In genomic region chr13:112854402-112854801, GRCm38 (mm10) we compare ENCODE assay signal across 16 mouse cellular contexts. TPM values are rescaled to one million over a fixed set of nuclear protein-coding genes. Genes with fewer than 3 reads are reported as not detected.
A peak's percentile ranks its signal among the peaks of the same experiment; 100 is the strongest.
DNase-seq lines count a peak whose midpoint lies in the region; ATAC-seq and TF ChIP-seq lines count a peak whose summit lies in the region.
"Had no signal": no experiment of that assay in that cellular context is flagged by ENCODE, and none has a peak within 500 bp of the region (broad histone marks: within the 10 kb centered on the region; RNA-seq: fewer than 3 reads in every experiment).

No protein-coding gene starts in this region.

- WGBS in hindbrain, postnatal 0 days: 61% methylated on average over 6 of the region's 6 CpGs
- 60% methylated on average over 6 of the region's 6 CpGs for WGBS in hindbrain, embryonic 12.5 days
- WGBS in midbrain, postnatal 0 days: 75% methylated on average over 6 of the region's 6 CpGs
- WGBS in midbrain, embryonic 10.5 days: 66% methylated on average over 6 of the region's 6 CpGs
- WGBS in stomach, postnatal 0 days: 71% methylated on average over 6 of the region's 6 CpGs

- H3K4me3 ChIP-seq in hindbrain, postnatal 0 days (ENCODE audit: low read length): no peak overlapping the region
- no peak overlapping the region for H3K4me3 ChIP-seq in hindbrain, embryonic 12.5 days
- H3K4me3 ChIP-seq in midbrain, postnatal 0 days (ENCODE audit: low read depth, low read length): no peak overlapping the region
- no peak overlapping the region for H3K4me3 ChIP-seq in midbrain, embryonic 10.5 days
- no peak overlapping the region for H3K4me3 ChIP-seq in stomach, postnatal 0 days (ENCODE audit: low read depth, low read length)
- H3K4me3 ChIP-seq: embryonic facial prominence, embryonic 13.5 days; left cerebral cortex, adult 2 months; limb, embryonic 13.5 days; lung, embryonic 15.5 days; megakaryocyte, embryonic 14.5 days; stomach, embryonic 15.5 days had no signal

- no peaks in the 10 kb centered on the region; the same call in 1 of the 2 replicates for H3K4me1 ChIP-seq in hindbrain, postnatal 0 days (ENCODE audit: insufficient read depth, low read length)
- H3K4me1 ChIP-seq in hindbrain, embryonic 12.5 days: peaks cover 3% of the 10 kb centered on the region; the same call in 1 of the 2 replicates
- no peaks in the 10 kb centered on the region for H3K4me1 ChIP-seq in midbrain, postnatal 0 days (ENCODE audit: insufficient read depth, low read length)
- peaks cover 17% of the 10 kb centered on the region for H3K4me1 ChIP-seq in midbrain, embryonic 10.5 days
- H3K4me1 ChIP-seq in stomach, postnatal 0 days (replicated peaks; ENCODE audit: control insufficient read depth, insufficient read depth): no peaks in the 10 kb centered on the region
- H3K4me1 ChIP-seq: embryonic facial prominence, embryonic 13.5 days; limb, embryonic 13.5 days; lung, embryonic 15.5 days; stomach, embryonic 15.5 days had no signal

- 0 out of 2 replicates have a peak, but pooled peaks have one; percentile 32 for TF ChIP-seq CTCF in hindbrain, postnatal 0 days (IDR thresholded peaks at IDR 0.05; ENCODE audit: low read depth)
- TF ChIP-seq CTCF in midbrain, postnatal 0 days (IDR thresholded peaks at IDR 0.05): peak; percentile 12; the same call in 1 of the 2 replicates
- peak; percentile 48 for TF ChIP-seq CTCF in stomach, postnatal 0 days (IDR thresholded peaks at IDR 0.05; ENCODE audit: low read depth)

- H3K27ac ChIP-seq in hindbrain, postnatal 0 days: no peak overlapping the region
- H3K27ac ChIP-seq in hindbrain, embryonic 12.5 days: no peak overlapping the region
- H3K27ac ChIP-seq in midbrain, postnatal 0 days (ENCODE audit: low read depth, low read length): no peak overlapping the region
- no peak overlapping the region for H3K27ac ChIP-seq in midbrain, embryonic 10.5 days (replicated peaks)
- no peak overlapping the region for H3K27ac ChIP-seq in stomach, postnatal 0 days (replicated peaks)
- H3K27ac ChIP-seq: embryonic facial prominence, embryonic 13.5 days; left cerebral cortex, adult 2 months; limb, embryonic 13.5 days; lung, embryonic 15.5 days; stomach, embryonic 15.5 days had no signal

- H3K4me2 ChIP-seq in hindbrain, postnatal 0 days (ENCODE audit: low read depth, low read length): no peak overlapping the region
- no peak overlapping the region for H3K4me2 ChIP-seq in hindbrain, embryonic 12.5 days (replicated peaks)
- H3K4me2 ChIP-seq in midbrain, postnatal 0 days (ENCODE audit: low read depth, low read length, poor library complexity, severe bottlenecking): no peak overlapping the region
- H3K4me2 ChIP-seq in stomach, postnatal 0 days (replicated peaks; ENCODE audit: low read depth): no peak overlapping the region
- H3K4me2 ChIP-seq: embryonic facial prominence, embryonic 13.5 days; limb, embryonic 13.5 days; lung, embryonic 15.5 days; stomach, embryonic 15.5 days had no signal

- peak; percentile 35 for DNase-seq in embryo, embryonic 10 days (ENCODE audit: low spot score)
- no peak for DNase-seq in embryo, embryonic 9.5 days (ENCODE audit: extremely low spot score)
- no peak for DNase-seq in hindbrain, postnatal 0 days (ENCODE audit: low spot score)
- no peak for DNase-seq in midbrain, postnatal 0 days (ENCODE audit: low spot score)
- DNase-seq in midbrain, embryonic 10.5 days (ENCODE audit: low spot score): no peak
- DNase-seq in stomach, postnatal 0 days (ENCODE audit: low spot score): no peak
- DNase-seq: cerebellum, adult 9-10 months; thymus, postnatal 25 days had no signal

- no peaks in the 10 kb centered on the region for H3K9me3 ChIP-seq in hindbrain, postnatal 0 days (ENCODE audit: low read length)
- H3K9me3 ChIP-seq in hindbrain, embryonic 12.5 days (replicated peaks): no peaks in the 10 kb centered on the region
- no peaks in the 10 kb centered on the region for H3K9me3 ChIP-seq in midbrain, postnatal 0 days (ENCODE audit: low read length)
- no peaks in the 10 kb centered on the region for H3K9me3 ChIP-seq in midbrain, embryonic 10.5 days (replicated peaks)
- no peaks in the 10 kb centered on the region for H3K9me3 ChIP-seq in stomach, postnatal 0 days (ENCODE audit: control insufficient read depth, low read length)
- H3K9me3 ChIP-seq: embryonic facial prominence, embryonic 13.5 days; limb, embryonic 13.5 days; lung, embryonic 15.5 days; megakaryocyte, embryonic 14.5 days; stomach, embryonic 15.5 days had no signal

- H3K27me3 ChIP-seq in hindbrain, postnatal 0 days (ENCODE audit: insufficient read depth, low read length): no peaks in the 10 kb centered on the region
- H3K27me3 ChIP-seq in hindbrain, embryonic 12.5 days: no peaks in the 10 kb centered on the region
- H3K27me3 ChIP-seq in midbrain, postnatal 0 days (ENCODE audit: insufficient read depth, low read length): no peaks in the 10 kb centered on the region
- H3K27me3 ChIP-seq in midbrain, embryonic 10.5 days (ENCODE audit: low read depth, poor library complexity, severe bottlenecking): no peaks in the 10 kb centered on the region
- no peaks in the 10 kb centered on the region for H3K27me3 ChIP-seq in stomach, postnatal 0 days (ENCODE audit: control insufficient read depth, insufficient read depth, low read length)
- H3K27me3 ChIP-seq: embryonic facial prominence, embryonic 13.5 days; limb, embryonic 13.5 days; lung, embryonic 15.5 days; stomach, embryonic 15.5 days had no signal

- peak; percentile 51; the same call in 1 of the 2 replicates for ATAC-seq in hindbrain, postnatal 0 days
- no peak for ATAC-seq in hindbrain, embryonic 12.5 days (ENCODE audit: low FRiP score)
- ATAC-seq in midbrain, postnatal 0 days (ENCODE audit: low FRiP score): no peak
- no peak for ATAC-seq in stomach, postnatal 0 days (ENCODE audit: low FRiP score, low TSS enrichment)
- no peak for ATAC-seq in granulocyte monocyte progenitor cell, adult 5-6 weeks (replicated peaks; ENCODE audit: poor library complexity, severe bottlenecking)

- H3K9ac ChIP-seq in hindbrain, postnatal 0 days (replicated peaks; ENCODE audit: low read length): no peak overlapping the region
- no peak overlapping the region for H3K9ac ChIP-seq in hindbrain, embryonic 12.5 days
- no peak overlapping the region for H3K9ac ChIP-seq in midbrain, postnatal 0 days (replicated peaks; ENCODE audit: low read length, poor library complexity, severe bottlenecking)
- H3K9ac ChIP-seq in stomach, postnatal 0 days (ENCODE audit: low read length): no peak overlapping the region
- H3K9ac ChIP-seq: embryonic facial prominence, embryonic 13.5 days; limb, embryonic 13.5 days; lung, embryonic 15.5 days; stomach, embryonic 15.5 days had no signal

- no peak for TF ChIP-seq EP300 in stomach, postnatal 0 days (optimal IDR thresholded peaks at IDR 0.05)

- H3K36me3 ChIP-seq in hindbrain, postnatal 0 days (ENCODE audit: insufficient read depth, low read length): no peaks in the 10 kb centered on the region; the same call in 1 of the 2 replicates
- H3K36me3 ChIP-seq in hindbrain, embryonic 12.5 days: peaks cover 4% of the 10 kb centered on the region; the same call in 1 of the 2 replicates
- H3K36me3 ChIP-seq in midbrain, postnatal 0 days (ENCODE audit: insufficient read depth, low read length): peaks cover 7% of the 10 kb centered on the region
- peaks cover 5% of the 10 kb centered on the region for H3K36me3 ChIP-seq in midbrain, embryonic 10.5 days
- peaks cover 4% of the 10 kb centered on the region; the same call in 1 of the 2 replicates for H3K36me3 ChIP-seq in stomach, postnatal 0 days (ENCODE audit: control insufficient read depth, insufficient read depth, low read length)
- H3K36me3 ChIP-seq: lung, embryonic 15.5 days had no signal

RNA-seq across cellular contexts. Expression of gene Plpp1, which starts 53.8 kb away (rescaled TPM):
- 54.0 and 64.4 TPM in 2 replicates for total RNA-seq in hindbrain, postnatal 0 days (2014; rRNA removed)
- polyA plus RNA-seq in hindbrain, postnatal 0 days (2015; fragmentation: Nextera tagmentation; extraction: Ambion mirVana): 88.1 and 89.7 TPM in 2 replicates
- polyA plus RNA-seq in hindbrain, embryonic 12.5 days (2016; fragmentation: Nextera tagmentation; extraction: Ambion mirVana): 31.5 and 37.6 TPM in 2 replicates
- 59.7 and 59.9 TPM in 2 replicates for total RNA-seq in midbrain, postnatal 0 days (2014; rRNA removed)
- 87.2 and 91.0 TPM in 2 replicates for polyA plus RNA-seq in midbrain, postnatal 0 days (2015; fragmentation: Nextera tagmentation; extraction: Ambion mirVana)
- 22.3 and 22.6 TPM in 2 replicates for polyA plus RNA-seq in midbrain, embryonic 10.5 days (2016; fragmentation: Nextera tagmentation; extraction: Ambion mirVana)
- 126 and 137 TPM in 2 replicates for polyA plus RNA-seq in stomach, postnatal 0 days (2015; fragmentation: Nextera tagmentation; extraction: Ambion mirVana)
- not detected in 2 replicates for total RNA-seq in granulocyte monocyte progenitor cell, adult 5-6 weeks (2014; fragmentation: Nextera tagmentation)
- total RNA-seq in granulocyte monocyte progenitor cell, adult 5-6 weeks (2017): not detected in 2 replicates
